Mouse (Mus musculus) adrenal gland, postnatal 14 days (tissue): ENCODE measurements around the gene Sptbn2. TPM values are rescaled to one million over a fixed set of nuclear protein-coding genes. Genes with fewer than 3 reads are reported as not detected.

Experiments
- DNase-seq: peaks from one replicate; pipeline ENCODE4 v3.0.0; 2021; ENCODE audit warnings: mixed read lengths
- long read RNA-seq, 2 experiments: library from polyadenylated mRNA; stranded (forward); transcript quantifications; one replicate each; pipeline ENCODE4 v2.0.0; 2021
- total RNA-seq: library from RNA; stranded (reverse); gene quantifications from 2 replicates; pipeline ENCODE4 v1.2.3, GENCODE M21; 2021

Sptbn2 gene
- total RNA-seq: 3.3 and 5.9 TPM in 2 replicates
- long read RNA-seq, experiment 1: 0 reads
- long read RNA-seq, experiment 2, partial matches to known transcripts: 3 of 4 reads
- long read RNA-seq, experiment 2, other reads (novel, unspliced or antisense): 1 of 4 reads

DNA sequence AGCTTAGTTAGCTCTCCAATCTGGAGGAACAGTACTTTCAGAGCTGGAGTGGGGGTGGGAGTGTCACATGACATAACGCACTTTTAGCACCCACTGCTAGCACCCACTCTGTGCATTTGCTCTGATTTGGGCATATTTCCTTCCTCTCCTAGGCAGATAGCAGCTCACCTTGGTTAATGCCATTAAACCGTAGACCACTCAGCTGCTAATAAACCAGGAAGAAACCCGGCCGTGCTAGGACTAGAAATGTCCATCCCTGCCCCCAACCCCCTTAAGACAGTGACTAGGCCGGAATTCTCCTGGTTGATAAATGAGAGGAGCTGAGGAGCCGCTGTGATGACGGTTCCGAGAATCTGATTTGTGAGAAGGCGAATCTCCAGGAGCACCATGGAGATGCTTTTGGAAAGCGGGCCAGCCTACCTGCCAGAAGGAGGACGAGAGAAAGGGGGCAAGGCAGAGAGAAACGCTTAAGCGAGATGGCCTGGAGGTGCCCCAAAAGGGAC is at the start of gene Sptbn2:
Gene Sptbn2, plus strand, starts transcription at position 70 of the 503 bp plus-strand sequence.
- DNase-seq: no peak

DNA sequence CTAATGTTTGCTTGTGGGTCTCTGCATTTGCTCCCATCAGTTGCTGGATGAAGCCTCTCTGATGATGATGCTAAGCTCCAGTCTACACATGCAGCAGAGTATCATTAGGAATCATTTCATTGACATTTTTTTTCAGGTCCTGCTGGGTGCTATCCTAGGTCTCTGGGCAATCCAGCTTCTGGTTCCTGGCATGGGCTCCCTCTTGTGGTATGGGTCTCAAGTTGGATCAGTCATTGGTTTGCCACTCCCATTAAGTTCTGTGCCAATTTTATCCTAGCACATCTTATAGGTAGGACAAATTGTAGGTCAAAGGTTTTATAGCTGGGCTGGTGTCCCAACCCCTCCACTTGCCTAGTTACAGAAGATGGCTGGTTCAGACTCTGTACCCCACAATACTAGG is 44.2 kb upstream of the Sptbn2 start:
- no peak for DNase-seq

DNA sequence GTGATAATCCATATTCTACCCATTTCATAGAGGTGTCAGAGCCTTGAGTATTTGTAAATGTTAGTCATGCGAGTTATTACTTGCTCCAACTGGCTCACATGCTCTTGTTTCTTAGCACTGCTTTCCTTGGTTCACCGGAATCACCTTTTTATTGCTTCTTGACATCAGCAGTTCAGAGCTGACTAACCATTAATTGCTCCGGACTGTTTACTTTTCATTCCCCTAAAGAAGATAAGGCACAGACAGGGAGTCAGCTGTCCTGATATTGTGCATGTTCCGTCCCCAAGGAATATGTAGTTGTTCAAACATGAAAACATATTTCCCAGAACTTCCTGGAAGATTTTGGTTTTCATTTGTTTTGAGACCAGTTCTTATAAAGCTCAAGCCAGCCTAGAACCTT is 40.2 kb upstream of the Sptbn2 start:
- DNase-seq: no peak

DNA sequence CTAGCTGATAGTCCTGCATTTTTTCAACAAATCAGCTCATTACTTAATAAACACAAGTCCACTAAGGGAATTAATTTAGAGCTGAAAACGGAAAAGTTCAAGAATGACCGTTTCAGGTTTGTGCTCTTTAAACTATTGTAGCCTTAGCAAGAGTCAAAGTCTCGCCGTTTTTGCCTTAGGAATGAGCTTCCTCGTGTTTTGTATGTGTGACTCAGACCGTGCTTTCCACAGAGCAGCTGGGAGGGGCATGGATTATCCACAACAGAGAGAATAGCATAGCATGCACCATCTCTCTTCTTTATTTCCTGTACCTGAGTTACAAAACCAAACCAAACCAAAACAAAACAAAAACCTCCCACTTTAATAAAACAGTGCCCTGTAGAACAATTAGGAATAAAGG is 38.6 kb upstream of the Sptbn2 start:
- no peak for DNase-seq

DNA sequence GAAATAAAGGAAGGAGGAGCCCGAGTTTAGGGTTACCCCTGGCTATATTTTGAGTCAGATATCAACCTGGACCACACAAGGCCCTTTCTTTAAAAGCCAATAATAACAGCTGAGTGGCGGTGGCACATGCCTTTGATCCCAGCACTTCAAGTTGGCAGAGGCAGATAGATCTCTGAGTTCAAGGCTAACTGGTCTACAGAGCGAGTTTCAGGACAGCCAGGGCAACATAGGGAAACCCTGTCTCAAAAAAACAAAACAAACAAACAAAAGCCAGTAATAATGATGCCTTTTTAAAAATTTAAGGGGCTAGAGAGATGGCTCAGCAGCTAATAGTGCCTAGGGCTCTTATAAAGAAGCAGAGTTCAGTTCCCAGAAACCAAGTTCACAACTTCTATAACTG is 16.6 kb upstream of the Sptbn2 start:
- no peak for DNase-seq

DNA sequence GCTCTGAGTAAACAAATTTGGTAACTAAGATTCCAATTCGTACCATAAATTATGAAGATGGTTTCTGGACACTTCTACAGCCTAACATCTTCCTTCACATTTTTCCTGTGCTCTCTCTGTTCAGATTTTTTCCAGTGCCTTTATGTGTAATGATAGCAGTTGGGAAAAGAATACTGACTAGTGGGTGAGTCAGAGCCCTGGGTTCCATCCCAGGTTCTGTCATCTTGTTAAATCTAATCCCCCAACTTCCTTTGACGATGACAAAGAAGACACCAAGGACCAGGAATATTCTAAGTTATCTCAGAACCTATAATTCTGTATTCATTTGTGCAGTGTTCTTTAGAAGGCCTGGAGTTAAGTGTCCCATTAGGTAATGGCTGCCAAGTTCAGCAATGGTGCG is 13.8 kb upstream of the Sptbn2 start:
- no peak for DNase-seq

DNA sequence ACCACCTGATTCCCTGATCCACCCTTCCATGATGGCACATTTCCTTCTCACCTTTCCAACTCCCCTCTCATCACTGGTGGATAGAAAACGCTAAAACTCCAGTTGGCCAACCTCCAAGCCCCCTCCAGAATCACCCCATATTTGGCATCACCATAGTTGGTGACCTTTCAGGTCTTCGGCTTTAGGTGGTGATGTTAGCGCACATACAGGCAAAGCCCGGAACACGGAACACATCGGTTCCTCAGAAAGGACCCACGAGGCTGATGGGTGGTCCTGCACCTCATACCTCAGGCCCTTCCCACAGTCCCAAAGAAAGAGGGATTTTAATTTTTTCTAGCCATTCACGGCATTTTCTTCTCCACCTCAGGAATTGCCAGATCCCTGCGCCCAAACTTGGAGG is 13.2 kb upstream of the Sptbn2 start:
- DNase-seq: no peak

DNA sequence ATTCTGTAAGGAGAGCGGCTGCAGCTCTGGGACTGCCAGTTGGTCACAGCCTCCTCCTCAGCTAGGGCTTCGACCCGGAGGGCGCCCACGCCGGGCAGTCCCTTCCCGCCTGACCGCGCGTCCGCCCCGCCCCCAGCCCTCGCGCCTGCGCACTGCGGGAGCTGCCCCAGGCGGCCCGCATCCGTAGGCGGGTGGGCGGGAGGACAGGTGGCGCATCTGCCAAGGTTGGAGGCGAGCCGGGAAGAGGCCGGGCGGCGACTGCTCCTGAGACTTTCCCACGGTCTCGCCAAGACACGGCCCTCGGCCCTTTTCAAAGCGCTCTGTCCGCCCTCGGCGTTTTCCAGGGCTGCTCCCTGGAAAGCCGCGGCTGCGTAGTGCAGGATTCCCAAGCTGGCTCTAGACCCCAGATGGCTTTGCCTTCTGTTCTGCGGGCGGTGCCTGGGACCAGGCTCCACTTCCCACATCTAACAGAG is 12.7 kb upstream of the Sptbn2 start, which contains the start of gene Gm960:
Gene Gm960, minus strand, starts transcription at position 464 of the 473 bp plus-strand sequence.
- peak; percentile 84 for DNase-seq

DNA sequence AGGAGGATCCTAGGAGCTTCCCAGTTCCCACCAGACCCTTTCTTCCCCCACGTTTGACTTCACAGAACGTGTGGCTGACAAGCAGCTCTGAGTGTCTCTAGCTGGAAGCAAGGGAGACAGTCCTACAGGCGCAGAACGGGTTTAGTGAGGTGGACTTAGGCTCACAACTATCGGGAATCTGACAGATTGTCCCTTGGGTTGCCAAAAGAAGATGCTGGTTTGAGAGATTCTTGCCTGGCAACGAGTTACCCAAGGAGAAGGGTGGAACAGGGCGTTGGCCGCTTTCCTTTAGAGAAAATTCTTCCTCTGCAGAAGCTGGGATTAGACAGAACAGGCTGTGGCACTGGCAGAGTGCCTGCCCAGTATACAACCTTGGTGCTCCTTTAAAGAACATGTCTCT is 12.1 kb upstream of the Sptbn2 start:
- no peak for DNase-seq

DNA sequence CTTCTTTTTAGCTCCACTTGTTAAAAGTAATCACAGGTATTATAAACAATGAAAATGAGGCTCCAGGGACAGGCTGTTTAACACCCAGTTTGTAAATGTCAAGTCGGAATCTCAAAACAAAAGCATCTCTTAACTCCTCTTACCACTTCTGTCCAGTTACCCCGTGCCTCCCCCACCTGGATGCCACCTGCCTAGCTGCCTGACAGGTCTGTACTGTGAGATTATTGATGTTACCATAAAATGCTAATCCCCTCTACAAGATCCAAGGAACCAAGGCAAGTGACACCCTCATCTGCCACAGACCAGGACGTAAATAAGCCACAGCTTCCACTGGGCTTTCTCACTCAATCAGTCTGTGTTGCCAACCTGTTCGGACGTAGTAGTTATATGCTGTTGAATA is 11.1 kb upstream of the Sptbn2 start:
- DNase-seq: no peak

DNA sequence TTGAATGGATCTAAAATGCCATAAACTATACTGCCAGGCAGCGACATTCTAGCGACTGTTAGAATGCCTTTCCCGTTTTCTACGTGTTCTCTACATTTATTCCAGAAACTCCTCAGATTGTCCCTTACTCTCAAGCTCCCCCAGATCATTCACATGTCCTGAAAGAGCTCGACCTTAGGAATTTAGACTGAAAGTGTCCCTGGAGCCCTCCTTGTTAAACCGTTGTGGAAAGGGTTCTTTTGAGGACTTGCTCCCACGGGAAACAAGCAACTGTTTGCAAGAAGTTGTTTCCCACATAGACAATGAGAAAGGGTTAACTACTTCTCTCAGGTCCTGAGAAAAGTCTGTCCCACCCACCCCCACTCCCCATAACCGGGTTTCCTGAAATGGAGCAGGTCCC is 10.3 kb upstream of the Sptbn2 start:
- DNase-seq: no peak

DNA sequence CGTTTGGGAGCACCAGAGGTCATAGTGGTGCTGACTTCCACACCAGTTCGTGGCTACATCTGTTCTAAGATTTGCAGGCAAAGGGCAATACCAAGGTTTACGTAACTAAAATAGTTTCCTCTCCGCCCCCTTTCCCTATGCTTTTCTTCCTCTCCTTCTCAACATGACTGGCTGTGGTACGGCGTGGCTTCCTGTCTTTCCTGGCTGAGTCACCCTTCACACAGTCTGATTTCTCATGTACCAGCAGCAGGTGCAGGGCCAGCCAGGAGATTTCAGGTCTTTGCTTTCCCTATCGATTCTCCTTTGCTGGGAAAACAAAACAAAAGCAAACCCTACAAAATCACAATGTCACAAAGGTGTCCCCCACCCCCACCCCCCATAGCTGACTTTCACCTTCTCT is 9.7 kb upstream of the Sptbn2 start:
- DNase-seq: no peak

DNA sequence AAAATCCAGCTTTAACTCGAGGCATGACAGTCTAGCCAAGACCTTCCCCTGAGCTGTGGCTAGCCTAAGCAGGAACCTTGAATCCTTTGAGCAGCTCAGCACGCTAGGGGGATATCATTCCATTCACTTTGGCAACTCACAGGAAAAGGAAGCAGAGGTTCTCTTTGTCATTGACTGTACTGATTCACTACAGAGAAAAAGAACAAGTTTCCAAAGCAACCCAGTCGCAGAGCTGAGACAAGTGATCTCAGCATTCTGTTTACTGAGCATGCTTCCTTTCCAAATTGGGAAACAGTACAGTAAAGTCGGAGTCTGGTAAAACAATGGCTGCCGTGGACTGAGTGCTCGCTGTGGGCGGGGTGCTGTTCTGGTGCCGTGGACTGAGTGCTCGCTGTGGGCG is 2.2 kb upstream of the Sptbn2 start:
- no peak for DNase-seq

DNA sequence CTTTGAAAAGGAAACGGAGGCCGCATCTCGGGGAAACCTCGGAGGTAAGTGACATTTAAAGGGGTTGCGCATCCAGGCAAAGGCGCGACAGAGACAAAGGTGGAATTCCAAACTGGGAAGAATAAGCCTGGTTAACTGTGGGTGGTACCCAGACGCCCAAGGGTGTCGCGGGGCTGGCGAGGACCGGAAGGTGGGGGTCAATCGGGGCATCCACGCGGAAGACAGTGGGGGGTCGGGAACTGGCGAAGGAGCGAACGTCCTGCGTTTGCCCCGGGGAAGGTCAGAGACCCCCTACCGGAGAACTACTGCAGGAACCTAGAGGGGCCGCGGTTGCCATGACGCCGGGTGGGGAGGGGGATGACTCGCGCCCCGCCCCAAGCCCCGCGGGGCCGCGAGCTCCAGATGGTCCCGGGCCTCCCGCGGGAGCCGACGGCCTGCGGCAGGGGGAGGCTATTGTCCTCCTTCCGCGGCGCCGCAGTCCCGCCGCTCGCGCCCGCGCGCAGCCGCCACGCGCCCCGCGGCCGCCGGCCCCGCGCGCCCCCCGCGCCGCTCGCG is 711 bp downstream of the Sptbn2 start:
- DNase-seq: no peak

DNA sequence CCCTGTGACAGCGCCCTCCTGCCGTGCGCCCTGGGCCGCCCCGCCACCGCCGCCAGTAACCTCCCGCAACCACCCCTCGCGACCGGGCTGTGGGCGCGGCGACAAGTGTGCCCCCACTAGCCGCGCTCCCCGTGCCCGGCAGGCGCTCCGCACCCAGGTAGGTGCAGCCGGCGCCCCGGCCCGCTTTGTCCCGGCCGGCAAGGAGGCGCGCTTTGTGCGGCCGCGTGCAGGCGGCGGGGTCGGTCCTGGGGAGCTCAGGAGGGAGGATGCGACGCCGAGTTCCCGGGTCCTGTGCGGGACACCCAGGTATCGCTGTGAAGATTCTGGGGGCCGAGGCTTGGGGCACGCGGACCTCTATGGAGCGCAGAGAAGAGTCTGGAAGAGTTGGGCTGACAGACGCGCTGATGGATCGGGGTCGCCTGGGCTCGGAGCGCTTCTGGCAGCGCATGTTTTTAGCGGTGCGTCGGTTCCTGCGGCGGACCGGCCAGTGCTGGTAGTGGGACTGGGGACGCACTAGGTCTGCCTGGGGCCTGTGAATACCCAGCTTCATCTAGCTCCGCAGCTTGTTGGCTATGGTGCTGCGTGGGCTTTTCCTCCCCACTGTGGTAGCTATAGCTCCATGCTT is 1.3 kb downstream of the Sptbn2 start:
- peak; percentile 15 for DNase-seq

DNA sequence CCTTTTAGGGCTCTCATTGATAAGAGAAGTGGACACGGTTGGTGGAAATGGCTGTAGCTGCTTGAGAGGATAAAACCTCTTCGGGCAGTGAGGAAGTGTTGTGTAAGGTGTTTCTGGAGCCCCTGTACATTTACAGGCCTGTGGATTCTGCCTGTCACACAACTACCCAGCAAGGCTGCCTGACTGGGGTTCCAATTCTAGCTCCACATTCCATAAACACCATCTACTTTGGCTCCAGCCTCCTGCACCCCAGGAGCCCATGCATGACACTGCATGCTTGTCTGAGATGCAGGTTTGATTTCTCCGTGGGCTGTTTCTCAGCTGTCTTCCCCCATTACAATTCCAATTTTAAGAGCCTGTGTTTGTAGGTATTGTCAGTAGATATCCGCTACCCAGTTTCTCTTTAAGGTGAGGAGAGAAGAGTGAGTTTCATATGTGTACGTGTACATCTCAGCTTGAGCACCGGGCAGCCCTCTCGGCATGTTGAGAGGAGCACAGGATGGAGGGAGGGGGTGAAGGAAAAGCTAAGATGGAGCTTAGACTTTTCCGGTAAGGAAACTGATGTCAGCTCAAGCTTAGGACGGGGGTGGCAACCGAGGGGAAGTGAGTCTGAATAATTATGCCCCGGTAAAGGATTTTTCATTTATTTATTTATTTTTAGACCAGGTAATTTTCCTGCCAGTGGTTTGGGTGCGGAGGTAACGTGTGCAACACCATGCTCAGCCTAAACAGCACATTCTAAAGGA is 2.0 kb downstream of the Sptbn2 start:
- no peak for DNase-seq

DNA sequence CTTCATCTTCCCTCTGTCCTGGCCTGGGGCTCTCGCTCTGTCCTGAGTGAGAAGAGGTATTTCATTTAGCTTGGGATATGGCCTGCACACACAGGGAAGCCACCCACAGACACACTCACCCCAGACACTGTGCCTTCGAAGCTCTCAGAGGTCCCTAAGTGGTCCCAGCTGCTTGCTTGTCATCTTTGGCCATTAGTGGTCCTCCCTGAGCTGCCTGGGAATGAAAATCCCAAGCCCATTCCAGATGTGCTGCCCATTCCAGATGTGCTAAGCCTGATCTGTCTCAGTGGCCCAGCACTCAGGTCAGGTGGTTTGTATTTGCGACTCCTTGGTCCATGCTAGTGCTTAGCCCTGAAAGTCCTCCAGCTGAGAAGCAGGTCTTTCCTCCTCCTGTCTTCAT is 2.9 kb downstream of the Sptbn2 start:
- no peak for DNase-seq

DNA sequence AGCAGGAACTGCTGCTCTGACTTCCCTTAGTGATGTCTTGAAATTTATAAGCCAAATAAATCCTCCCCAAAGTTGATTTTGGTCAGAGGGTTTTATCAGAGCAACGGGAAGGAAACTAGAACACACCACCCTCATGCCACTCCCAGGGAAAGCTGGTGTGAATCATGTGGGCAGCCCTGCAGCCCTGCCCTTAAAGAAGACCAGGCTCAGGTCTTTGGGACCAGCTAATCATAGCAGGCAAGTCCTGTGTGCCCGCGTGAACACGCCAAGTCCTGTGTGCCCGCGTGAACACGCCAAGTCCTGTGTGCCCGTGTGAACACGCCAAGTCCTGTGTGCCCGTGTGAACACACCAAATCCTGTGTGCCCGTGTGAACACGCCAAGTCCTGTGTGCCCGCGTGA is 5.8 kb downstream of the Sptbn2 start:
- DNase-seq: no peak

DNA sequence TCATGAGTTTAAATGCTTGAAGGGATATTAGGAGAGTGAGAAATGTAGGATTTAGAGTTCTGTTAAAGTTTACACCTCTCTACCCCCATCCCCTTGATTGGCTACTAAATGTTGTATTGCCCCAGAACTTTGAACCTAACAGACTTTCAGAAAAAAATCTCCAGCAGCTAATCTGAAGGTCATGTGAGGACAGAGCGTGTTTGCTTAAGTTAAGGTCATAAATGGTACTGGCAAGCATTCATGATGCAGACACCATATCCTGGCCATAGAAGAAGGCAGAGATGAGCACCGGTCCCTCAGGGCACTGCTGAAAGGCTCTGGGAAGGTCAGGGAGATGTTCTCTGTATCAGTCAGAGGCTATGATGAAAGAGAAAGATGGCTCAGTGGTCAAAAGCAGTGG is 6.3 kb downstream of the Sptbn2 start:
- DNase-seq: no peak

DNA sequence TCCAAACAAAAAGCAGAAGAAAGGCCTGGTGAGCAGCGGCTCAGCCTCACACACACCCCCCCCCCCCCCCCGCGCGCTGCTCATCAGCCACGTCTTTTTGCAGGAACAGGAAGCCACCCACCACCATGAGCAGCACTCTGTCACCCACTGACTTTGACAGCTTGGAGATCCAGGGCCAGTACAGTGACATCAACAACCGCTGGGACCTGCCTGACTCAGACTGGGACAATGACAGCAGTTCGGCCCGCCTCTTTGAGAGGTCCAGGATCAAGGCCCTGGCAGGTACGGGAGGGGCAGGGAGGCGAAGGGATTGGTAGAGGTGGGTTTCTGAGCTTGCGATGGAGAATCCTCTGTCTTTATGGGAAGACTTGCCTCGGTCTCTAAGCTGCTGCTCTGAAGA is 7.7 kb downstream of the Sptbn2 start:
- peak; percentile 35 for DNase-seq

DNA sequence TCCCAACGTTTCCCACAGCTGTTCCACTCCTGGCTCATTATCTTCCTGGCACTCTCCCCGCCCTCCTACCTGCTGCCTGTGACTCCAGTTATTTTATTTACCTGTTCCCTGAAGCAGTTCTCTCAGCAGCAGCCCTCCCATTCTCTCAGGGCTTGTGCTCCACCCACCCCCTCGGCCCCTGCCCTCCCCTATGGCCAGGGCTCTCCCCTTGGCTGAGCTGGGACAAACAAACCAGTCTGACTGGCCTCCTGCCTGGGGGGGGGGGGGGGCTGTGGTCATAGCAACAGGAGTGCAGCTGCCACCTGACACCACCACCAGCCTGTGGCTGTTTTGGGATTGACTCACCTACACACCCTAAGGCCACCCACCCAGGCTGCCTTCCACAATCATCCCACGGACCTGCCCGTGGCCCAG is 8.4 kb downstream of the Sptbn2 start:
- no peak for DNase-seq

DNA sequence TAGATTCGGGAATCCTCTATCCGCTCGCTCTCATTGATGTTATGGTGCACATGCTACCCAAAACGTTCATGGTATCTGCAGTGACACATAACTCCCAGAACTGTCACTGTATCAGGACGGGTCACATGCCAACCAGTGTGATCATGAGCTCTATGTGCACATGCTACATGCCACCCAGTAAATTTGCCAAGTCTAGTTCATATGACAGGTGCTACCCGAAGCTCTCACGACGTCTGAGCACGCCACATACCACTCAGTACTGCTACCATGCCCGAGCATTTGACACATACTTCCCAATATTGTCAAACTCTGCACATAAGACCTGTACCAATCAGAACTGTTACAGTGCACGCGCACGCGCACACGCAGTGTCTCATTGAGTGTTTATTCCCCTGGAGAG is 9.1 kb downstream of the Sptbn2 start:
- no peak for DNase-seq

DNA sequence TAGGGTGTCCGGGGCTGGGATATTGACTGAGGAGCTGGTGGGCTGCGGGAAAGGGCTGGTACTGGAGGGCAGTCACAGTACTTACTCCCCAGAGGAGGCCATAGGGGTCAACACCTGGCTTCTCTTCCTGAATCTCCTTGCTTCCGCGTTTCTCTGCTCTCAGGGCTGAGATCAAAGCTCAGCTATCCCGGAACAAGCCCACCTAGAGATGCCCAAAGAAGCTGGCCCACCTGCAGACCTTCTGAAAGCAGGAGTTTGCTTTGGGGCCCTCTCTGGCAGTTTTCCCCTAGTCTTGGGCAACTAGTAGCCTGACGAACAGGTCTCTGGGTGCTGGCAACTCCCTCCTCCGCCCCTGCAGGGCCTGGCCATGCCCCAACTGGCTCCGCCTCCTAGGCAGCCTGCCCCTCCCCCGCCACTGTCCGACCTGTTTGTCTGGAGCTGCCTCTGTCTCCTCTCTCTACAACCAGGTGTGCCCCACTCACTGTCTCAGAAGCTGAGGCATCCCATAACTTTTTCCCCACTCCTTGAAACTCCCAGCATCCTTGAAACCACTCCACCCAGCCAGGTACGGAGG is 9.8 kb downstream of the Sptbn2 start:
- DNase-seq: peak; percentile 58
